Mouse (Mus musculus) hindbrain, embryonic 16.5 days (tissue): ENCODE measurements around the gene Mrps21. TPM values are rescaled to one million over a fixed set of nuclear protein-coding genes. Genes with fewer than 3 reads are reported as not detected.

Source experiments
- ATAC-seq: fragments of 200-750 bp; cut with Nextera tagmentation; 2 replicates; pipeline ENCODE4 v1.8.0; 2017; ENCODE audit warnings: moderate TSS enrichment, moderate library complexity
- H3K27ac ChIP-seq: fragments of 300-500 bp; sonication (generic); 2 replicates; pipeline ENCODE4 v1.5.1; 2014; ENCODE audit warnings: low read depth, mild to moderate bottlenecking, control low read depth, low read length, moderate library complexity
- H3K27me3 ChIP-seq: fragments of 300-500 bp; sonication (generic); replicated peaks from 2 replicates; pipeline ENCODE4 v1.6.1; 2014; ENCODE audit warnings: low read length; ENCODE audit not compliant: control insufficient read depth, insufficient read depth
- H3K36me3 ChIP-seq: fragments of 300-500 bp; sonication (generic); 2 replicates; pipeline ENCODE4 v1.6.1; 2014; ENCODE audit warnings: mild to moderate bottlenecking, low read length, moderate library complexity, mixed read lengths; ENCODE audit not compliant: control insufficient read depth, insufficient read depth
- H3K4me1 ChIP-seq: fragments of 300-500 bp; sonication (generic); 2 replicates; pipeline ENCODE4 v1.6.1; 2014; ENCODE audit warnings: low read depth, low read length; ENCODE audit not compliant: control insufficient read depth, insufficient read depth
- H3K4me2 ChIP-seq: fragments of 300-500 bp; sonication (generic); 2 replicates; pipeline ENCODE4 v1.6.1; 2014; ENCODE audit warnings: mild to moderate bottlenecking, low read length, control low read depth, moderate library complexity
- H3K4me3 ChIP-seq: fragments of 300-500 bp; sonication (generic); 2 replicates; pipeline ENCODE4 v1.5.1; 2014; ENCODE audit warnings: mild to moderate bottlenecking, low read length, control low read depth, moderate library complexity
- H3K9ac ChIP-seq: fragments of 300-500 bp; sonication (generic); 2 replicates; pipeline ENCODE4 v1.6.1; 2014; ENCODE audit warnings: low read depth, mild to moderate bottlenecking, control low read depth, low read length, moderate library complexity
- H3K9me3 ChIP-seq: fragments of 300-500 bp; sonication (generic); 2 replicates; pipeline ENCODE4 v1.6.1; 2014; ENCODE audit warnings: mild to moderate bottlenecking, low read length, moderate library complexity; ENCODE audit not compliant: control insufficient read depth
- WGBS: fragments of 180-500 bp; shearing (Covaris S2); extraction: QIAGEN DNeasy Blood & Tissue Kit; methylation state at CpG from one replicate; pipeline ENCODE4 v1.1.7; 2014; 5-methylcytosine and 5-hydroxymethylcytosine counted together
- polyA plus RNA-seq: library from polyadenylated mRNA; unstranded; fragments of >200 nt; fragmentation: Nextera tagmentation; extraction: Ambion mirVana; gene quantifications from 2 replicates; pipeline ENCODE4 v1.2.1, GENCODE M21; 2015

Gene Mrps21
- polyA plus RNA-seq, 1 experiment from 2014 or later = 276 TPM

DNA sequence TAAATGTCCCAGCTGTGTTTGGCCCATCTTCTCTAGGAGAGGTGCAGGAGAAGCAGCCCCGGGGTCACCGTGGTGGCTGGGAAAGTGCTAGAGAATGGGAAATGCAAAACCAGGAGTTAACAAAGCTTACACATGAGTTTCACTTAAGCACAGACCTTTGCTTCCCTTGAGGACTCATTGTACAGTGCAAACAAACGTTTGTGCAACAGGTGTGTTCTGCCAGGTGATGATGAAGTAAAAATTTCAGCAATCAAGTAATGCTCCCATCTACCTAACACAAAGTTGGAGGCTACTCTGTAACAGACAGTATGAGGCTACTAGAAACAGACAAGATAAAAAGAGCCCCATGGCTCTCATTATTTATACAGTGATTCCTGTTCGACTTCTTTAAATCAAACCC, 7.7 kb upstream of the Mrps21 start:
- H3K4me3 ChIP-seq = no peak overlapping the region
- H3K9me3 ChIP-seq = no peaks in the 10 kb centered on the region
- H3K9ac ChIP-seq = no peak overlapping the region
- 88% methylated on average over 4 of the region's 4 CpGs for WGBS
- H3K27ac ChIP-seq = no peak overlapping the region
- no peaks in the 10 kb centered on the region for H3K36me3 ChIP-seq
- peaks cover 11% of the 10 kb centered on the region for H3K4me1 ChIP-seq
- H3K27me3 ChIP-seq = no peaks in the 10 kb centered on the region
- ATAC-seq = no peak
- no peak overlapping the region for H3K4me2 ChIP-seq

DNA sequence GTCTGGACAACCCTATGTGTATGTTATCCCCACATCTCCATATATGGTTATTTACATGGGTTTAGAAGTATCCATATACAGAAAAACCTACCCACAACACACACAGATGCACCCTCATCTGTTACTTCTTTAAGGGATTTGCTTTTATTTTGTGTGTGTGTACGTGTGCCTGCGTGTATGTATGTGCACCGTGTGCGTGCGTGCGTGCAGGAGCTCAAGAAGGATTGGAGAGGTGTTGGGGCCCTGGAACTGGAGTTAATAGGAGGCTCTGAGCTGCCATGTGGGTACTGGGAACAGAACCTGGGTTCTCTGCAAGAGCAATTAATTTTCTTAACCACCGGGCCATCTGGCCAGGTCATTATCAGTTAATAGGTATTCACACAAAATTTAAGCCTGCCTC, 729 bp upstream of the Mrps21 start:
- H3K4me2 ChIP-seq = peak overlapping the region; percentile 79
- H3K9ac ChIP-seq = peak overlapping the region; percentile 24; the same call in 1 of the 2 replicates
- H3K4me3 ChIP-seq = peak overlapping the region; percentile 66
- H3K27ac ChIP-seq = no peak overlapping the region
- no peak for ATAC-seq
- H3K9me3 ChIP-seq = no peaks in the 10 kb centered on the region
- 75% methylated on average over 7 of the region's 7 CpGs for WGBS
- H3K36me3 ChIP-seq = 0 out of 2 replicates have a peak, but pooled peaks cover 3% of the 10 kb centered on the region
- H3K4me1 ChIP-seq = peaks cover 12% of the 10 kb centered on the region
- no peaks in the 10 kb centered on the region for H3K27me3 ChIP-seq

DNA sequence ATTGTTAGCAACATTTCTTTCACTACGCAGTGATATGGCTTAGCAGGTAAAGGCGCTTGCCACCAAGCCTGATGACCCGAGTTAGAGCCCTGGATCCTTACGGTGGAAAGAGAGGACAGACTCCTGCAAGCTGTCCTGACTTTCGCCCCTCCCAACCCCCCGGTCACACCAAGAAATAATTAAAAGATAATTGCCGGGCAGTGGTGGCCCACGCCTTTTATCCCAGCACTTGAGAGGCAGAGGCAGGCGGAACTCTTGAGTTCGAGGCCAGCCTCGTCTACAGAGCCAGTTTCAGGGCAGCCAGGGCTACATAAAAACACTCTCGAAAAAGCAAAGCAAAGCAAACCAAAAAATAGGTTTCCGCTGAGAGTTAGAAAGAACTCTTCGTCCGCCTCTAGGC, 343 bp downstream of the Mrps21 start:
- 8% methylated on average over 15 of the region's 15 CpGs for WGBS
- Histone ChIP-seq H3K4me3 (peak overlapping the region; percentile 66), H3K27ac (peak overlapping the region; percentile 29), H3K4me1 (peaks cover 12% of the 10 kb centered on the region), H3K9me3 (no peaks in the 10 kb centered on the region), H3K36me3 (0 out of 2 replicates have a peak, but pooled peaks cover 3% of the 10 kb centered on the region), H3K27me3 (no peaks in the 10 kb centered on the region), H3K9ac (peak overlapping the region; percentile 75), H3K4me2 (peak overlapping the region; percentile 79)
- peak; percentile 59 for ATAC-seq

DNA sequence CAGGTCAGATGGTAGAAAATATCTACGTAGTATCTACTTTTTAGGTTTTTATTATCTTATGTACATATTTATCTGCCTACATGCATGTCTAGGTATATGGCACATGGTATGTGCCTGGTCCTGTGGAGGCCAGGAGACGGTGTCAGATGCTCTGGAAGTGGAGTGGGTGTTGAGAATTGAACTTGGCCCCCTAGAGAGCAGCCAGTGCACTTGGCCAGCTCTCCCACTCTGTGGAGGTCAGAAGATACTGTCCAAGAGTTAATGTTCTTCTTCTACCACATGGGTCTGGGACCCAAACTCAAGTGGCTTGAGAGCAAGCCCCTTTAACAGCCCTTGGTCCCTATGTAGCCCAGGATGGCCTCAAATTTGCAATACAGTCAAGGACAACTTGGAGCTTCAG, 3.9 kb downstream of the Mrps21 start:
- H3K9me3 ChIP-seq = no peaks in the 10 kb centered on the region
- no peaks in the 10 kb centered on the region for H3K27me3 ChIP-seq
- no peak overlapping the region for H3K4me3 ChIP-seq
- H3K27ac ChIP-seq = no peak overlapping the region
- H3K9ac ChIP-seq = no peak overlapping the region
- 93% methylated on average over 2 of the region's 2 CpGs for WGBS
- ATAC-seq = no peak
- H3K4me2 ChIP-seq = no peak overlapping the region
- H3K4me1 ChIP-seq = peaks cover 10% of the 10 kb centered on the region
- H3K36me3 ChIP-seq = peaks cover 6% of the 10 kb centered on the region; the same call in 1 of the 2 replicates

DNA sequence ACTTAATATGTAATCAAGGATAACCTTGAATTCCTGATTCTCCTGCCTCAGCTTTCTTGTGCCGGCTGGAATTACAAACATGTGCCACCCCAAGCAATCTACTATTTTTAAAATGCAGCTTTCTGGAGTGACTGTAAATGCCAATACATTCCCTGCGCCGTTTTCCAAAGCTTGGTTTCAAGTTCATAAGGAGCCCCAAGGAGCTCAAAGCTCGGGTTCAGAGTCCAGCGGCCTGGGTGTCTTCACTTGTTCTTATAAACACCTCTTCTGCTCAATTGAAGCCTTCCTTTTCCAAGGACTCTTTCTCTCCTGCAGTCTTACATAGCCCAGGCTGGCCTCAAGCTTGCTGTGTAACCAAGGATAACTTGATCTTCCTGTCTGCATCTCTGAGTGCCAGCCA, 5.2 kb downstream of the Mrps21 start:
- ATAC-seq = no peak
- no peaks in the 10 kb centered on the region for H3K9me3 ChIP-seq
- H3K4me2 ChIP-seq = no peak overlapping the region
- peaks cover 6% of the 10 kb centered on the region; the same call in 1 of the 2 replicates for H3K36me3 ChIP-seq
- no peak overlapping the region for H3K27ac ChIP-seq
- no peak overlapping the region for H3K9ac ChIP-seq
- WGBS = 90% methylated on average over 5 of the region's 5 CpGs
- peaks cover 5% of the 10 kb centered on the region for H3K4me1 ChIP-seq
- no peak overlapping the region for H3K4me3 ChIP-seq
- no peaks in the 10 kb centered on the region for H3K27me3 ChIP-seq

DNA sequence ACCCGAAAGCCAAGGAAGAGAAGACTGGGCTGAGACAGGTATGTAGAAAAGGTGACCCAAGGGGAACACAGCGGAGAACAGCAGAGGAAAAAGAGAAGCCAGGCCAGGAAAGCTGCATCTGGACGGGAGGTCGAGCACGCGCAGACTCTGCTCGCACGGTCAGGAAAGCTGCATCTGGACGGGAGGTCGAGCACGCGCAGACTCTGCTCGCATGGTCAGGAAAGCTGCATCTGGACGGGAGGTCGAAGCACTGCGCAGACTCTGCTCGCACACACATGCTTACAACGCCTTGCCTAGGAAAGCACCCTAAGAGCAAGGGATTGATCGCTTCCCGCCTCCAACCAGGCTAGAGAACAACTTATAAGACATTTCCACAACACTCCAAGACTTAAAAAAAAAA, 5.7 kb downstream of the Mrps21 start:
- Histone ChIP-seq H3K9me3 (no peaks in the 10 kb centered on the region), H3K4me1 (peaks cover 3% of the 10 kb centered on the region), H3K36me3 (peaks cover 6% of the 10 kb centered on the region; the same call in 1 of the 2 replicates), H3K4me2 (no peak overlapping the region), H3K27ac (no peak overlapping the region), H3K4me3 (no peak overlapping the region), H3K9ac (no peak overlapping the region), H3K27me3 (no peaks in the 10 kb centered on the region)
- 89% methylated on average over 20 of the region's 20 CpGs for WGBS
- ATAC-seq = no peak

DNA sequence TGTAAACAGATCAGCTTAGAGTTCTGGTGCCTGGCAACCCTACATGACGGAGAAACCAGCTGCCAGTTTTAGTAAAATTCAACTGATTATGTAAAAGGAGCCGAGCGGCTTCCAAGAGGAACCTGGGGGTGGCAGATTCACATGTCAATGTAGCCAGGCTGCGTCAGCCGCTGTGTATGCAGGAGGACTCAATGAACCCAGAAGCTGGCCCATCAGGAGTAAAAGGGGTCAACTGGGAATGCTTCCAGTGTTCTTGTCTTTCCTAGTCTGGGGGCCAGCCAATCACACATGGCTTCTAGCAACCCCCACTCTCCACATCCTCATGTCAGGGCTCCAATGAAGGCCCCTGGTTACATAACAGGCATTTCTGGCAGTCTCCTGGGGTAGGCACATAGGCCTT, 6.3 kb downstream of the Mrps21 start:
- Histone ChIP-seq H3K9ac (no peak overlapping the region), H3K36me3 (peaks cover 6% of the 10 kb centered on the region; the same call in 1 of the 2 replicates), H3K9me3 (no peaks in the 10 kb centered on the region), H3K4me2 (no peak overlapping the region), H3K27me3 (no peaks in the 10 kb centered on the region), H3K4me3 (no peak overlapping the region), H3K4me1 (no peaks in the 10 kb centered on the region), H3K27ac (no peak overlapping the region)
- 87% methylated on average over 5 of the region's 5 CpGs for WGBS
- no peak for ATAC-seq

DNA sequence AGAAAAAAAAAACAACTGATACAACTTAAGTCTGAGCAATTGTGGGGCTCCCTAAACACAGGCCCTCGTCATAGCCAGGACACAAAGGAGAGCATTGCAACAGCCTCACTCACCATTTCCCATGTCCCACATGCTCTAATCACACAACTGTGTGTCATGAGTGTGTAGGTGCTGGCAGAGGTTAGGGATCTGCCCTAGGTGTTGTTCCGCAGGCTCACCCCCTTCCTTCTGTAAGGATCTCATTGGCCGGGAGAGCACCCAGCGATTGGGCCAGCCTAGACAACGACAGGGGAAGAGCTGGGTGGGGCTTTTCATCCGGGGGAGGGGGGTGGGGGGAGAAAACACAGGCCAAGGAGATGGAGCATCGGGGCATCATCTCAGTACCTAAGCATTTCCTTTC, 7.7 kb downstream of the Mrps21 start:
- Histone ChIP-seq H3K4me1 (no peaks in the 10 kb centered on the region), H3K9ac (no peak overlapping the region), H3K4me3 (no peak overlapping the region), H3K9me3 (no peaks in the 10 kb centered on the region), H3K4me2 (no peak overlapping the region), H3K36me3 (peaks cover 4% of the 10 kb centered on the region; the same call in 1 of the 2 replicates), H3K27ac (no peak overlapping the region), H3K27me3 (no peaks in the 10 kb centered on the region)
- 86% methylated on average over 7 of the region's 7 CpGs for WGBS
- no peak for ATAC-seq

DNA sequence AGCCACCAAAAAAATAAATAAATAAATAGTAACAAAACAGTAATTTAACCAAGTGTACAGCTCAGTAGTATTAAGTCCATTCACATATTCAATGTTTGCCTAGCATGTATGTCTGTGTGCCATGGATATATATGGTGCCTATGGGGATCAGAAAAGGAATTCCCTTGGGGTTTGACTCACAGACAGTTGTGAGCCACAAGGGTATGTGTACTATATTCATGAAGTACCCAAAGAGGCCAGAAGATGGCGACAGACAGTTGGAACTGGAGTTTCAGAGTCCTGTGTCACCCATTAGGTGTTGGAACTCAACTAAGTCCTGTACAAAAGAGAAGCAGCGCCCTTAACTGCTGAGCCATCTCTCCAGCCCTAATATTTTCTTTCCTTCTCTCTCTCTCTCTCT, 9.5 kb downstream of the Mrps21 start:
- ATAC-seq = 0 out of 2 replicates have a peak, but pooled peaks have one; percentile 63

DNA sequence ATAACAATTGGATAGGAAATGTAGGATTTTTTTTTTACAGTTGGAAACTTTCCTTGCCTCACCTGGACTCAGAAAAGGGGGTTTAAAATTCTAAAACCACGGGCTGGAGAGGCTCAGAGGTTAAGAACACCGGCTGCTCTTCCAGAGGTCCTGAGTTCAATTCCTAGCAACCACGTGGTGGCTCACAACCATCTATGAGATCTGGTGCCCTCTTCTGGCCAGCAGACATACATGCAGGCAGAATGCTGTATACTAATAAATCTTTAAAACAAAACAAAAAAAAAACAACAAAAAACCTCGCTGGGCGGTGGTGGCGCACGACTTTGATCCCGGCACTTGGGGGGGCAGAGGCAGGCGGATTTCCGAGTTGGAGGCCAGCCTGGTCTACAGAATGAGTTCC, 10.1 kb downstream of the Mrps21 start:
- WGBS = 77% methylated on average over 10 of the region's 10 CpGs
- Histone ChIP-seq H3K4me2 (no peak overlapping the region), H3K36me3 (peaks cover 4% of the 10 kb centered on the region; the same call in 1 of the 2 replicates), H3K27me3 (no peaks in the 10 kb centered on the region), H3K9ac (no peak overlapping the region), H3K27ac (no peak overlapping the region), H3K4me3 (no peak overlapping the region), H3K9me3 (no peaks in the 10 kb centered on the region), H3K4me1 (peaks cover 1% of the 10 kb centered on the region; the same call in 1 of the 2 replicates)
- ATAC-seq = no peak

More for the DNA sequence above, 9.5 kb downstream of the Mrps21 start:
- Histone ChIP-seq H3K36me3 (peaks cover 4% of the 10 kb centered on the region; the same call in 1 of the 2 replicates), H3K4me3 (no peak overlapping the region), H3K9ac (no peak overlapping the region), H3K27me3 (no peaks in the 10 kb centered on the region), H3K9me3 (no peaks in the 10 kb centered on the region), H3K4me2 (no peak overlapping the region), H3K27ac (no peak overlapping the region), H3K4me1 (no peaks in the 10 kb centered on the region)
- WGBS = 35% methylated on average over 2 of the region's 2 CpGs
